Mouse (Mus musculus) spleen, adult 2 months (tissue): ENCODE results near the gene Sp9.

Experiments
- CTCF ChIP-seq: fragments of 200-500 bp; IDR thresholded peaks from 2 replicates; pipeline ENCODE4 v1.5.1; 2011; ENCODE audit warnings: mild to moderate bottlenecking, inconsistent platforms; ENCODE audit not compliant: insufficient read depth, insufficient read length, insufficient replicate concordance; ENCODE audit errors: extremely low read depth
- POLR2A ChIP-seq: fragments of 200-500 bp; IDR thresholded peaks from 2 replicates; pipeline ENCODE4 v1.6.1; 2011; ENCODE audit warnings: low read depth, low read length, inconsistent platforms

DNA sequence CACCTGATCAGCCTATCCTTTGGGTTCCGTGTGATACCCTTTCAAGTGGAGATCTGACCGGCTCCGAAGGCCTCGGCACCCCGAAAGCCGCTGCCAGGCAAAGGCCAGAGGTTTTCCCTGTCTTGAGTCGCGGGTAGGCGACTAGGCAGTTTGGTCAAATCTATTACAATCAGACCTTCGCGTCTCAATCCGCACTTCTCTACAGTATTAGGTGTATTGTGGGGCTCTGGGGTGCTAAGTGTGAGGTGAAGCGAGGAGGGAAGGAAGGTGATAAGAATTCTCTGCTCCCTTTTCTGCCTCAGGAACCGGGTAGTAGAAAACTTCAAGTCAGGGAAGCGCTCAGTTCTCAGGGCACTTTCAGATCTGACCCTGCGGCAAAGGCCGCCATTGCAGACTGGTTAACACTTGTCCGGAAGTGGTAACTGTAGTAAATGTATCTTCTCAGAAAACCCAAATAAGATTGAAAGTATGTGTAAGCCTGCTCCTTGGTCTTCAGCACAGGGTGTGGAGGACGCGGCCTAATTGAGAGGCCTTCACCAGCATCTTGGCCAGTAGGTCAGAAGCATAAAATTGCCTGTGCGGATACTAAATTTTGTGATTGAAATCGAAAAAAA lies 9.4 kb downstream of the Sp9 start:
- TF ChIP-seq CTCF (no peak), POLR2A (no peak)
